Mouse (Mus musculus) G1E (cell line): ENCODE results near the gene Intu.

Source experiments
- CTCF ChIP-seq: IDR thresholded peaks from 2 replicates; pipeline ENCODE4 v1.5.1; 2012; ENCODE audit warnings: low read depth, low read length, inconsistent platforms, mixed read lengths
- GATA2 ChIP-seq: IDR thresholded peaks from 2 replicates; pipeline ENCODE4 v1.6.1; 2012; ENCODE audit warnings: low read depth, low read length, inconsistent platforms, borderline replicate concordance

DNA sequence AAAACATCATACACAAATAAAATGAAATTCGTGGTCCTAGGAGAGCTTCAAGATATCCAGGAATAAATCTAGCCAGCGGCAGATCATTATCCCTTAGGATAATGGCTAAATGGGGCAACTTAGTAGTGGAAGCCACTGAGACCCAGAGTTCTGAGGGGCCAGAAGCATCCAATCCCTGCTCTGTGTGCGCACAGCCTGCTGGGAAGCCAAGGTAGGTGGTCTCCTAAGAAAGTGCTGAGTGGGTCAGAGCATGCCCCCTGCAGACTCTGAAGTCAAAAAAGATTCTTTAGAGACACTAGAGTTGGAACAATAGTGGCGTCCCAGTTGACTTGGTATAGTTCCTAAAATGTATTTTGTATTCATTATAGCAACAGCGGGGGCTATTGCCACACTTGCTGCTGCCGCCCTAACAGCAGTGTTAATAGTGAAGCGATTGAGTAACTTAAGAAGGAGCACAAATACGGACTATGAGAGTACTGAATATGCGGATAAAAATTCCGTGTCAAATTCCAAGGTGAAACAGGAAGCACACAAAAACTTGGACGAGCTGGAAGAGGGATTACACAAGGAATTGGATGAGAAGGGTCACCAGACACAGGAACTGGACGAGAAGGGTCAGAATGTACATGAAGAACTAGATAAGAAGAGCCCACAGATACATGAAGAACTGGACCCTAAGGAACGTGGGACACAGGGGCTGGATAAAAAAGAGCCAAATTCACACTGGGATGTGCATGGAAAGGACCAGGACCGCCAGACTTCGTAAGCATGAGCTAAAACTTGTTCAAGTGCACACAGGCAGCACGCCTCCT, 213.1 kb downstream of the Intu start, which contains the start of gene Hspa4l:
- TF ChIP-seq CTCF (no peak), GATA2 (no peak)
